Mouse (Mus musculus) effector memory CD4-positive, alpha-beta T cell, adult 5 months (primary cell): Measurements from ENCODE around the gene Ncoa5. TPM values are rescaled to one million over a fixed set of nuclear protein-coding genes. Genes with fewer than 3 reads are reported as not detected.

ENCODE experiments used
- polyA plus RNA-seq: library from polyadenylated mRNA; unstranded; fragments of 100-300 nt; shearing (Covaris generic); gene quantifications from one replicate; pipeline ENCODE4 v1.2.1, GENCODE M21; 2017

Gene Ncoa5
- polyA plus RNA-seq = 36.7 TPM

GRCm38 (mm10) chr2:165034131-165035057, at the start of gene Ncoa5:
Gene Ncoa5, minus strand, starts transcription at chr2:165034867.

GRCm38 (mm10) chr2:165054888-165055852, 20.5 kb upstream of the Ncoa5 start, which contains the start of gene Cd40:
Gene Cd40, plus strand, starts transcription at chr2:165055627.

GRCm38 (mm10) chr2:164960716-164961441, 73.8 kb downstream of the Ncoa5 start, which contains the start of gene Slc12a5:
Gene Slc12a5, plus strand, starts transcription at chr2:164960802.

Other genes with a start within 250 kb of the Ncoa5 start
- 3.2 TPM for gene Snx21, start 249.0 kb downstream of the Ncoa5 start, polyA plus RNA-seq
- gene Acot8, start 230.0 kb downstream of the Ncoa5 start, polyA plus RNA-seq = 27.0 TPM
- gene Zswim3, start 229.8 kb downstream of the Ncoa5 start, polyA plus RNA-seq = 3.1 TPM
- gene Zswim1, start 212.2 kb downstream of the Ncoa5 start, polyA plus RNA-seq = 14.0 TPM
- not detected for gene Spata25, start 206.3 kb downstream of the Ncoa5 start, polyA plus RNA-seq
- gene Ctsa, start 202.0 kb downstream of the Ncoa5 start, polyA plus RNA-seq = 127 TPM
- 0.77 TPM for gene Neurl2, start 201.4 kb downstream of the Ncoa5 start, polyA plus RNA-seq
- 5.0 TPM for gene Pltp, start 177.2 kb downstream of the Ncoa5 start, polyA plus RNA-seq
- gene Pcif1, start 155.6 kb downstream of the Ncoa5 start, polyA plus RNA-seq = 133 TPM
- gene Zfp335, start 123.1 kb downstream of the Ncoa5 start, polyA plus RNA-seq = 40.2 TPM
- gene Mmp9, start 94.1 kb downstream of the Ncoa5 start, polyA plus RNA-seq = 3.1 TPM
- gene Slc12a5, start 74.1 kb downstream of the Ncoa5 start, polyA plus RNA-seq = 0.54 TPM
- gene Cd40, start 20.8 kb upstream of the Ncoa5 start, polyA plus RNA-seq = not detected
- not detected for gene 1700025C18Rik, start 55.9 kb upstream of the Ncoa5 start, polyA plus RNA-seq
- gene Cdh22, start 200.0 kb upstream of the Ncoa5 start, polyA plus RNA-seq = not detected